Mouse (Mus musculus) hindbrain, postnatal 0 days (tissue): ENCODE results near the gene Ddx58. TPM values are rescaled to one million over a fixed set of nuclear protein-coding genes. Genes with fewer than 3 reads are reported as not detected.

Experiments used
- ATAC-seq: fragments of 200-750 bp; cut with Nextera tagmentation; 2 replicates; pipeline ENCODE4 v1.8.0; 2017; ENCODE audit warnings: mild to moderate bottlenecking, moderate TSS enrichment, moderate library complexity
- DNase-seq: peaks from one replicate; pipeline ENCODE4 v3.0.0-alpha.2; 2015; ENCODE audit warnings: low spot score
- H3K27ac ChIP-seq: fragments of 300-500 bp; sonication (generic); 2 replicates; pipeline ENCODE4 v1.5.1; 2014; ENCODE audit warnings: mild to moderate bottlenecking
- H3K27me3 ChIP-seq: fragments of 300-500 bp; sonication (generic); 2 replicates; pipeline ENCODE4 v1.6.1; 2014; ENCODE audit warnings: low read length, mixed read lengths; ENCODE audit not compliant: insufficient read depth
- H3K36me3 ChIP-seq: fragments of 300-500 bp; sonication (generic); 2 replicates; pipeline ENCODE4 v1.6.1; 2014; ENCODE audit warnings: low read length, mixed read lengths; ENCODE audit not compliant: insufficient read depth
- H3K4me1 ChIP-seq: fragments of 300-500 bp; sonication (generic); 2 replicates; pipeline ENCODE4 v1.6.1; 2014; ENCODE audit warnings: antibody characterized with exemption, low read length, mixed read lengths; ENCODE audit not compliant: insufficient read depth
- H3K4me2 ChIP-seq: fragments of 300-500 bp; sonication (generic); 2 replicates; pipeline ENCODE4 v1.6.1; 2014; ENCODE audit warnings: low read depth, mild to moderate bottlenecking, low read length, moderate library complexity, mixed read lengths
- H3K4me3 ChIP-seq: fragments of 300-500 bp; sonication (generic); 2 replicates; pipeline ENCODE4 v1.5.1; 2014; ENCODE audit warnings: low read length
- H3K9ac ChIP-seq: fragments of 300-500 bp; sonication (generic); replicated peaks from 2 replicates; pipeline ENCODE4 v1.6.1; 2014; ENCODE audit warnings: mild to moderate bottlenecking, low read length, moderate library complexity, mixed read lengths
- H3K9me3 ChIP-seq: fragments of 300-500 bp; sonication (generic); 2 replicates; pipeline ENCODE4 v1.6.1; 2016; ENCODE audit warnings: low read length, mixed read lengths
- CTCF ChIP-seq: IDR thresholded peaks from 2 replicates; pipeline ENCODE4 v1.5.1; 2016; ENCODE audit warnings: antibody characterized with exemption, control low read depth, low read depth
- WGBS: fragments of 180-500 bp; shearing (Covaris S2); extraction: QIAGEN DNeasy Blood & Tissue Kit; methylation state at CpG from one replicate; pipeline ENCODE4 v1.1.7; 2014; 5-methylcytosine and 5-hydroxymethylcytosine counted together
- polyA plus RNA-seq: library from polyadenylated mRNA; unstranded; fragments of >200 nt; fragmentation: Nextera tagmentation; extraction: Ambion mirVana; gene quantifications from 2 replicates; pipeline ENCODE4 v1.2.1, GENCODE M21; 2015
- total RNA-seq: library from RNA; depleted of rRNA; stranded (reverse); fragments of >200 nt; gene quantifications from 2 replicates; pipeline ENCODE4 v1.2.3, GENCODE M21; 2014

The Ddx58 gene
- total and polyA plus RNA-seq, 2 experiments from 2014 or later, result 2.3 to 4.2 TPM

- no peaks in the 10 kb centered on the region for H3K36me3 ChIP-seq
- ATAC-seq (no peak), DNase-seq (no peak)
- no peaks in the 10 kb centered on the region for H3K9me3 ChIP-seq
- H3K4me3 ChIP-seq, result no peak overlapping the region
- no peak overlapping the region for H3K9ac ChIP-seq
- no peak for TF ChIP-seq CTCF
- no peaks in the 10 kb centered on the region for H3K27me3 ChIP-seq
- H3K4me1 ChIP-seq, result peaks cover 10% of the 10 kb centered on the region
- no peak overlapping the region for H3K27ac ChIP-seq
- no peak overlapping the region for H3K4me2 ChIP-seq
- 90% methylated on average over 4 of the region's 4 CpGs for WGBS
These were observed 2.8 kb downstream of the Ddx58 start for GRCm38 (mm10) chr4:40236829-40237228.

GRCm38 (mm10) chr4:40234256-40234655 is 5.4 kb downstream of the Ddx58 start:
- WGBS, result 69% methylated on average over 6 of the region's 6 CpGs
- TF ChIP-seq CTCF, result no peak

GRCm38 (mm10) chr4:40233062-40233664 is 6.5 kb downstream of the Ddx58 start:
- H3K9me3 ChIP-seq, result no peaks in the 10 kb centered on the region
- H3K4me2 ChIP-seq, result no peak overlapping the region
- TF ChIP-seq CTCF, result no peak
- no peak overlapping the region for H3K9ac ChIP-seq
- DNase-seq (no peak), ATAC-seq (no peak)
- H3K36me3 ChIP-seq, result no peaks in the 10 kb centered on the region
- H3K4me1 ChIP-seq, result no peaks in the 10 kb centered on the region
- 92% methylated on average over 7 of the region's 7 CpGs for WGBS
- no peaks in the 10 kb centered on the region for H3K27me3 ChIP-seq
- no peak overlapping the region for H3K4me3 ChIP-seq
- H3K27ac ChIP-seq, result no peak overlapping the region

More at GRCm38 (mm10) chr4:40234256-40234655, 5.4 kb downstream of the Ddx58 start:
- no peak for ATAC-seq
- Histone ChIP-seq H3K27me3 (no peaks in the 10 kb centered on the region), H3K9ac (no peak overlapping the region), H3K4me1 (peaks cover 10% of the 10 kb centered on the region), H3K36me3 (no peaks in the 10 kb centered on the region), H3K4me3 (no peak overlapping the region), H3K9me3 (no peaks in the 10 kb centered on the region), H3K27ac (no peak overlapping the region), H3K4me2 (no peak overlapping the region)
- no peak for DNase-seq

- DNase-seq (no peak), ATAC-seq (no peak)
- Histone ChIP-seq H3K36me3 (no peaks in the 10 kb centered on the region), H3K27ac (no peak overlapping the region), H3K4me3 (no peak overlapping the region), H3K9ac (no peak overlapping the region), H3K4me1 (no peaks in the 10 kb centered on the region), H3K27me3 (no peaks in the 10 kb centered on the region), H3K9me3 (no peaks in the 10 kb centered on the region), H3K4me2 (no peak overlapping the region)
- no peak for TF ChIP-seq CTCF
- WGBS, result 93% methylated on average over 6 of the region's 6 CpGs
These were observed 9.9 kb downstream of the Ddx58 start for GRCm38 (mm10) chr4:40229723-40230122.

- H3K4me2 ChIP-seq, result no peak overlapping the region
- H3K36me3 ChIP-seq, result no peaks in the 10 kb centered on the region
- 88% methylated on average over 7 of the region's 7 CpGs for WGBS
- no peaks in the 10 kb centered on the region for H3K27me3 ChIP-seq
- no peak overlapping the region for H3K9ac ChIP-seq
- no peak overlapping the region for H3K27ac ChIP-seq
- DNase-seq (no peak), ATAC-seq (no peak)
- H3K9me3 ChIP-seq, result no peaks in the 10 kb centered on the region
- no peaks in the 10 kb centered on the region for H3K4me1 ChIP-seq
- H3K4me3 ChIP-seq, result no peak overlapping the region
- no peak for TF ChIP-seq CTCF
These were observed 11.7 kb downstream of the Ddx58 start for GRCm38 (mm10) chr4:40227886-40228285.

GRCm38 (mm10) chr4:40227131-40227530 is 12.5 kb downstream of the Ddx58 start:
- no peak for TF ChIP-seq CTCF

GRCm38 (mm10) chr4:40226095-40226494 is 13.5 kb downstream of the Ddx58 start:
- Histone ChIP-seq H3K27ac (no peak overlapping the region), H3K4me2 (no peak overlapping the region), H3K9ac (no peak overlapping the region), H3K4me3 (no peak overlapping the region), H3K9me3 (no peaks in the 10 kb centered on the region), H3K4me1 (no peaks in the 10 kb centered on the region), H3K27me3 (no peaks in the 10 kb centered on the region), H3K36me3 (no peaks in the 10 kb centered on the region)
- 76% methylated on average over 5 of the region's 5 CpGs for WGBS
- DNase-seq (no peak), ATAC-seq (no peak)
- TF ChIP-seq CTCF, result no peak

More at GRCm38 (mm10) chr4:40227131-40227530, 12.5 kb downstream of the Ddx58 start:
- H3K4me1 ChIP-seq, result no peaks in the 10 kb centered on the region
- no peaks in the 10 kb centered on the region for H3K9me3 ChIP-seq
- H3K9ac ChIP-seq, result no peak overlapping the region
- H3K4me2 ChIP-seq, result no peak overlapping the region
- no peak overlapping the region for H3K4me3 ChIP-seq
- no peaks in the 10 kb centered on the region for H3K27me3 ChIP-seq
- H3K36me3 ChIP-seq, result no peaks in the 10 kb centered on the region
- DNase-seq (no peak), ATAC-seq (no peak)
- no peak overlapping the region for H3K27ac ChIP-seq
- 90% methylated on average over 11 of the region's 11 CpGs for WGBS
